Mouse (Mus musculus): ENCODE data around the gene Ppp1r12b. TPM values are rescaled to one million over a fixed set of nuclear protein-coding genes. Genes with fewer than 3 reads are reported as not detected.

Ppp1r12b gene
- total RNA-seq, 2 experiments from 2014 or later = 76.6 to 77.5 TPM

- TF ChIP-seq CTCF (conservative IDR thresholded peaks at IDR 0.05) = no peak
- peak overlapping the region; percentile 46; the same call in 1 of the 2 replicates for H3K27ac ChIP-seq
- DNase-seq (ENCODE audit: low spot score in 2 of 2) = no peak
Measured at GRCm38 (mm10) chr1:134796536-134796935, 159.2 kb downstream of the Ppp1r12b start.

GRCm38 (mm10) chr1:134796076-134796475, 159.7 kb downstream of the Ppp1r12b start:
- Histone ChIP-seq H3K4me3 (no peak overlapping the region), H3K27ac (peak overlapping the region; percentile 46)
- no peak for DNase-seq (ENCODE audit: low spot score in 2 of 2)
- no peak for TF ChIP-seq CTCF (conservative IDR thresholded peaks at IDR 0.05)

More at GRCm38 (mm10) chr1:134796536-134796935, 159.2 kb downstream of the Ppp1r12b start:
- H3K4me3 ChIP-seq = no peak overlapping the region

GRCm38 (mm10) chr1:134791456-134791855, 164.3 kb downstream of the Ppp1r12b start:
- no peak for DNase-seq (ENCODE audit: low spot score in 2 of 2)
- Histone ChIP-seq H3K27ac (no peak overlapping the region), H3K4me3 (no peak overlapping the region)
- TF ChIP-seq CTCF (conservative IDR thresholded peaks at IDR 0.05) = no peak

- TF ChIP-seq CTCF (conservative IDR thresholded peaks at IDR 0.05) = no peak
- no peak overlapping the region for H3K27ac ChIP-seq
- no peak overlapping the region for H3K4me3 ChIP-seq
Measured at GRCm38 (mm10) chr1:134790716-134791439, 164.9 kb downstream of the Ppp1r12b start.

GRCm38 (mm10) chr1:134788096-134788495, 167.6 kb downstream of the Ppp1r12b start:
- no peak for DNase-seq (ENCODE audit: low spot score in 2 of 2)
- TF ChIP-seq CTCF (conservative IDR thresholded peaks at IDR 0.05) = no peak
- Histone ChIP-seq H3K4me3 (no peak overlapping the region), H3K27ac (no peak overlapping the region)

More at GRCm38 (mm10) chr1:134790716-134791439, 164.9 kb downstream of the Ppp1r12b start:
- DNase-seq (ENCODE audit: low spot score in 2 of 2) = no peak

- Histone ChIP-seq H3K4me3 (no peak overlapping the region), H3K27ac (no peak overlapping the region)
- TF ChIP-seq CTCF (conservative IDR thresholded peaks at IDR 0.05) = no peak
- DNase-seq (ENCODE audit: low spot score in 2 of 2) = no peak
Measured at GRCm38 (mm10) chr1:134784911-134785310, 170.8 kb downstream of the Ppp1r12b start.

GRCm38 (mm10) chr1:134784481-134784880, 171.3 kb downstream of the Ppp1r12b start:
- DNase-seq (ENCODE audit: low spot score in 2 of 2) = no peak
- TF ChIP-seq CTCF (conservative IDR thresholded peaks at IDR 0.05) = no peak
- H3K27ac ChIP-seq = no peak overlapping the region
- no peak overlapping the region for H3K4me3 ChIP-seq

GRCm38 (mm10) chr1:134783958-134784357, 171.8 kb downstream of the Ppp1r12b start:
- no peak overlapping the region for H3K4me3 ChIP-seq
- no peak overlapping the region for H3K27ac ChIP-seq
- no peak for TF ChIP-seq CTCF (conservative IDR thresholded peaks at IDR 0.05)
- no peak for DNase-seq (ENCODE audit: low spot score in 2 of 2)

GRCm38 (mm10) chr1:134782797-134783196, 172.9 kb downstream of the Ppp1r12b start:
- Histone ChIP-seq H3K27ac (no peak overlapping the region), H3K4me3 (no peak overlapping the region)
- DNase-seq (ENCODE audit: low spot score in 2 of 2) = no peak
- no peak for TF ChIP-seq CTCF (conservative IDR thresholded peaks at IDR 0.05)

- Histone ChIP-seq H3K4me3 (no peak overlapping the region), H3K27ac (no peak overlapping the region)
- no peak for TF ChIP-seq CTCF (conservative IDR thresholded peaks at IDR 0.05)
- no peak for DNase-seq (ENCODE audit: low spot score in 2 of 2)
Measured at GRCm38 (mm10) chr1:134777936-134778548, 177.7 kb downstream of the Ppp1r12b start.

GRCm38 (mm10) chr1:134777201-134777885, 178.4 kb downstream of the Ppp1r12b start:
- H3K27ac ChIP-seq = no peak overlapping the region
- no peak overlapping the region for H3K4me3 ChIP-seq
- no peak for TF ChIP-seq CTCF (conservative IDR thresholded peaks at IDR 0.05)
- no peak for DNase-seq (ENCODE audit: low spot score in 2 of 2)

GRCm38 (mm10) chr1:134775631-134776030, 180.1 kb downstream of the Ppp1r12b start:
- Histone ChIP-seq H3K4me3 (no peak overlapping the region), H3K27ac (no peak overlapping the region)
- DNase-seq (ENCODE audit: low spot score in 2 of 2) = no peak
- TF ChIP-seq CTCF (conservative IDR thresholded peaks at IDR 0.05) = no peak

GRCm38 (mm10) chr1:134774728-134775287, 180.9 kb downstream of the Ppp1r12b start:
- Histone ChIP-seq H3K27ac (no peak overlapping the region), H3K4me3 (no peak overlapping the region)
- DNase-seq (ENCODE audit: low spot score in 2 of 2) = no peak
- no peak for TF ChIP-seq CTCF (conservative IDR thresholded peaks at IDR 0.05)

All from layer of hippocampus, adult 2 months (tissue).